Mouse (Mus musculus) lung, postnatal 0 days (tissue): ENCODE measurements around the gene Nrcam.

Source experiments
- CTCF ChIP-seq: IDR thresholded peaks from 2 replicates; pipeline ENCODE4 v1.5.1; 2016; ENCODE audit warnings: antibody characterized with exemption, mild to moderate bottlenecking
- EP300 ChIP-seq: IDR thresholded peaks from 2 replicates; pipeline ENCODE4 v1.6.1; 2016; ENCODE audit warnings: antibody characterized with exemption, mild to moderate bottlenecking, control low read depth

DNA sequence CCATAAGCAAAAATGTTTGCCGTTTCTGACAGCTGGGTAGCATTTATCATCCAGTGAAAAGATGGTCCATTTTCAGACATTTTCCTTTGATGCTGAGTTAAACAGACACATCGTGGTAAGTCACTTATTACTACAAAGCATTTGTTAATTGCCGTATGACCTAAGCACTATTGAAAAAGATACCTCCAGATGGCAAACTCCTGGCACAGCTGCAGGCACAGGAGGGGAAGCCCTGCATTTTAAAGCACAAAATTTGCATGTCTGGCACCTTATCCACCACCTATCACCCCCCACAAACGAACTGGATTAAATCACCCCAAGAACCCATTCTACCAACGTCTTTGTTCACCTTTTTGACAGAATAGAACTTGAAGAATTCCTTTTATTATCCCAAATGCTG lies 206.9 kb downstream of the Nrcam start:
- TF ChIP-seq CTCF (no peak), EP300 (no peak)
